Mouse (Mus musculus) cerebellum, postnatal 25 days (tissue): ENCODE results near the gene Kng1.
A peak's percentile ranks its signal among the peaks of the same experiment; 100 is the strongest.
"Not testable (repeated sequence)": the region's sequence is repeated elsewhere in the genome, so short reads cannot be mapped to it uniquely, and the experiment has no call there.

Experiments used
- DNase-seq, 2 experiments: peaks; one replicate each; pipeline ENCODE4 v3.0.0; 2021; ENCODE audit warnings: mixed read lengths in 2 of 2

Gene Kng1

DNA sequence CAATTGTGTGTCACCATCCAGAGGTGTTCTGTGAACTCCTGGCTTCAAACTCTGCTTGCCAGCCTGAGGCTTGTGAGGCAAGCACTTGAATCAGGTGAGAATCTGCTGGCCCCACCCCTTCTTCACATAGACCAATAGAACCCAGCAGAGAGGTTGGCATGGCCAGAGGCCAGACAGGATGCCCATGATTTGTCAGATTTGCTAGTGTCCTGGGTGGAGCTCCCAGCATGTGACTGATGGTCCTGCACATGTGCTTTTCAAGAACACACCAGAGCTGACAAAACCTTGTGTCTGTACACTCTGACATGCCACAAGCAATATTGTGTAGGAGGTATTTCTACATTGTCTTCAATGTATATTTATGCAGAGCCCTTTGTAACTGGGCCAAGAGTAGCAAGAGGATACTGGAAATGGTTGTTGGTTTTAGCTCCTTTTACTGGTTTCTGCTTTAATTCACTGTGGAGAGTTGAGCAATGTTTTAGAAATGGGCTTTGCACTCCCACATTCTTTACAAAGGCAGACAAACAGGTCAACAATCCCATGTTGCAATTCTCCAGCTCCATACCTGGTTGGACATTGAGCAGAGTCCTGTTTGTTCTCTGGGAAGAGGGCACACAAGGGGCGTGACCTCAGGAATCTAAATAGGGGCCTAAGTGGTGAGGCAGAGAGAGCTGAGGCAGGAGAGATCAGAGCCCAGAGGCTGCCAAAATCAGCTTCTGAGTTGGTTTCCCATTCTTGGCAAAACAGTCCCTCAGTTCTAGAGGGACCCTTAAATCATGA is at the start of gene Kng1:
TSS of gene Kng1 (plus strand) at position 198 of the 780 bp plus-strand sequence.
- DNase-seq, result not testable (repeated sequence)

DNA sequence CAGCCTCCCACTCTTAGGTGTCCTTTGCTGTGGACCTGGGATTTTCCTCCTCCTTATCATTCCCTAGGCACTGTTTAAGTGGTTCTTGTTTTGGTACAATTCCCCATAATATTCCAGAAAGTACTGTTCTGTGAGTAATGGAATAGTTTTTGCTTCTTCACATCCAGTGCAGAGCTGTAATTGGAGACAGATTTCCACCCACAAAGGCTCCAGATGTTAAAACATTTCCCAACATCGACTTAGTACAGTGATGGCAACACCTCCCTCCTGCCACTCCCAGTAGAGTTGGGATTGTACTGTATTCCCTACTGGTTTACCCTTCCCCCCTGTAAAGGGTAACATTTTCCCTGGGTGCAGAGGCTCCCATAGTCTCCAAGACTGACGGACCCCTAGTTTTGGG is 43.9 kb upstream of the Kng1 start:
- not testable (repeated sequence) for DNase-seq

DNA sequence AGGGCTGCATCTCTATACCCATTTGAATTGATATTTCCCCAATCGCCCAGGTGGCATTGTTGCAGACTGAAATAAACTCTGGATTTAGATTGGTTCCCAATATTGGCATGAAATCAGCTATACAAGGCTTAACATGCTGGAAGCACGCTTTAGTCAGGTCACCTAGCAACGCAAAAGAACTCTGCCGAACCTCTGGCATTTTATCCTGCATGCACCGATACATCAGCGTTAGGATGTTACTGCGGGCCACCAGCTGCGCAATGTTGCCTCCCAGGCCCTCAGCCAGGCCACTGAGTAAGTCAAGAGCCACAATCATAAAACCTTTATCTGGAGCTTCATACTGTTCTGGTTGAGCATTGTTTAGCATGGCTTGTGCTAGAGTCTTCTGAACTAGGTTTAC is 43.0 kb upstream of the Kng1 start:
- not testable (repeated sequence) for DNase-seq

GRCm38 (mm10) chr16:23020571-23020970 is 37.1 kb upstream of the Kng1 start:
- not testable (repeated sequence) for DNase-seq

GRCm38 (mm10) chr16:23025111-23025510 is 32.6 kb upstream of the Kng1 start:
- DNase-seq, result no peak

DNA sequence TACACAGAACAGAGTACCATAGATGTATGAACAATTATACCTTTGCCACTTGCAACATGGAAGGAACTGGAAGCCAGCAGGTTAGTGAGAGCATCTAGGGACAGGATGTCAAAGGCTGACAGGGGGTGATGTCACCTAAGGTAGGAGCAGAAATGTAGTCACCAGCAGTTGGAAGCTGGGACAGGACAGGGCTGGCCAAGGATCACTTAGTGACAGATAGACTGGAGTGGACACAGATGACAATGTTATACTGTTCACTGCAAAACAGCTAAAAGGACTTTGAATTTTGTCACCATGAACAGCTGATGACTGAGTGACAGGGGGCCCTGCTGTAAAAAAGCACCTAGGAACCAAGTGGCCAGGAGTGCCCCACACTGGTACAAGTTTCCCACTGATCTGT is 31.1 kb upstream of the Kng1 start:
- no peak for DNase-seq

GRCm38 (mm10) chr16:23027341-23027740 is 30.3 kb upstream of the Kng1 start:
- not testable (repeated sequence) for DNase-seq

GRCm38 (mm10) chr16:23028966-23029600 is 28.6 kb upstream of the Kng1 start, which contains the start of gene Kng2:
Kng2 (minus strand) TSS chr16:23029482.
- not testable (repeated sequence) for DNase-seq

DNA sequence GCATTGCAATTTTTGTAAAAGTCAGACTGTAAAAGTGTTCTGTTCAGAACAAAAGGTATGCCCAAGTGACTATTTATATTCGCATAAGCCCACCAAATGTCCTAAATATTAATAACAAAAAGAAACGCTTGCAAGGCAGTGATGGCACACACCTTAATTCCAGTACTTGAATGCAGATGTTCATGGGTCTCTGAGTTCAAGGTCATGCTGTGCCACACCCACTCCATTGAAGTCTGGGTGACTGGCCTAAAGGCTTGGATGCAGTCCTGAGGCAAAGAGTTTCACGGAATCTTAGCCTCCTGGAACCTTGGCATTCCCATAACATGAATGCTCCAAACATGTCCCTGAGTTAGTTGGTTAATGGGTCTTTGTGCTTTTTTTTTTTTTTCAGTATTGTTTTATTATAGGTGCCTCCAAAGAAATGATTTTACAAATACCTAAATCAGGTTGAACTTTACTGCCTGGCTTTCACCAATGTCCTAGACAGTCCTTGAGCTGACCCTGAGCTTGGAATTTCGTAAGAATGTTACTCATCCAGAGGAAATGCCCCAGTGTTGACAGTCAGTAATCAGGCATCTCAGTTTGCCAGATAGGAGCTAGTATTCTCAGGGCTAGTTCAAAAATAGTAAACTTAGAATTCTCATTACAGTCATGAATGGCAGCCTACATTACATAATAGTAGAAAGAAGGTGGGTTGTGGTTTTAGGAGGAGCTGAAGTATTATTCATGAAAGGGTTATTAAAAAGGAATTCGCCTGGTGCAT is 26.8 kb upstream of the Kng1 start:
- no peak for DNase-seq

DNA sequence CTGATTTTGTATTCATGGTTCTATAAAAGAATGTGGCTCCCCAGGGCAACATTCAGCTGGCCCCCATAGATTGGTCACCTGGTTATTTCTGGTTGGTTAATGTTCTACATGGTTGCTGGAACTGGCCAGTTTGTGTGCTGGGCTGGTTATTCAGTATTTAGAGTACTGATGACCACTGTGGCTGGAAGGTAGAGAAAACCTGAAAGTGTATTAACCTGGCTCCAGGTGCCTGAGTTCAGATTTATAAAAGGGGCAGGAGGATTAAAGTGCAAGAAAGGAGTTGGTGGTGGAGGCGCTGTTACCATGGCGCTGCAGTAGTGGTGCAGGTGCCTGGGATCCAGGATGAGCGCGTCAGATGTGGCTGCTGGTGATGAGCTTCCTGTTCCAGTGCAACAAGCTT is 24.0 kb upstream of the Kng1 start:
- no peak for DNase-seq

- DNase-seq, result no peak
Measured at GRCm38 (mm10) chr16:23037744-23038143, 19.9 kb upstream of the Kng1 start.

DNA sequence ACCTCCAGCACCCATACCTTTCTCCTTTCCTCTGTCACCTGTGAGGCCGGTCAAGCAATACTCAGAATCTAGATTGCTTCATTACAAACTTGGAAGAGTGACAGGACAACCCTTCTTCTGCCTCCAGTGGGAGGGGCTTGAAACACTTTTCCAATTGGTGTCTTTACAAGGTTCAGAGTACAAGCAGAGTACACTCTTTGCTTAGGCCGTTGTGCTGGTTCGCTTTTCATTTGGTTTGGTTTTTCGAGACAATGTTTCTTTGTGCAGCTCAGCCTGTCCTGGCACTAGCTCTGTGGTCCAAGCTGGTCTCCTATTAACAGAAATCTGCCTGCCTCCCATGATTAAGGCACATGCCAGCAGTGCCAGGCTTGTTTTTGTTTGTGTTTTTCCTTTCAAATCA is 18.4 kb upstream of the Kng1 start:
- DNase-seq, result no peak

DNA sequence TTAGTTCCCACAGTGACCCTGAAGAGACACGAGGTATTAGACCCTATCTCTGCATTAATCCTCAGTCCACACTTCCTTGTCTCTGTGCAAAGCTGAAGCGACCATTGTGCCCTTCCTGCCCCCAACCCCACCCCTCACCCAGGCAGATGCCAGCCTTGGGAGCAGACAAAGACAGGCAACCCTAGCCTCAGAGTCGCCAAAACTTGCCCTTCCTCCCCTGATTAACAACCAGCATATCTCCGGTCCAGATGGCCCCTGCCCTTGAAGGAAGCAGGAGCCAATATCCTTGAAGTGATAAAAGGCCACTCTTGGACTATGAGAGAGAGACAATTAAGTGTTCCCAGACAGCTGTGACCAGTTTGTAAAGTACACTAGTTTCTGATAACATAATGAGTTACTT is 16.8 kb upstream of the Kng1 start:
- no peak for DNase-seq

DNA sequence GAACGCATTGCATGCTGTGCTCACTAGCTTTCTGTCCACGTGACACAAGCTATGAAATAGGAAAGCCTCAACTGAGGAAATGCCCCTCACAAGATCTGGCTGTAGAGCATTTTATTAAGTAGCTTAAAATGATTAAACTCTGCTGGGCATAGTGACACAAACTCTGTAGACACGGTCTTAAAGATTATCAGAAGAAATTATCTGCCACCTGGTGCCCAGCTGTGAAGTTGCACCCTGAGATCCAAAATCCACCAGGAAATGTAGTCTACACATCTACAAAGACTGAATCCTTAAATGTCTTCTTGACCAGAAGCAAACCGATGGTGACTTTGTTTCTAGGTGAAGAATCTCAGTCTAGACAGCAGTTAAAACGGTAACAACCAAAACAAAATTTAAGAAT is 11.3 kb upstream of the Kng1 start:
- peak in 1 of 2 experiments; percentile 5 for DNase-seq

- DNase-seq, result not testable (repeated sequence)
Measured at GRCm38 (mm10) chr16:23059630-23060029, 2.0 kb downstream of the Kng1 start.

DNA sequence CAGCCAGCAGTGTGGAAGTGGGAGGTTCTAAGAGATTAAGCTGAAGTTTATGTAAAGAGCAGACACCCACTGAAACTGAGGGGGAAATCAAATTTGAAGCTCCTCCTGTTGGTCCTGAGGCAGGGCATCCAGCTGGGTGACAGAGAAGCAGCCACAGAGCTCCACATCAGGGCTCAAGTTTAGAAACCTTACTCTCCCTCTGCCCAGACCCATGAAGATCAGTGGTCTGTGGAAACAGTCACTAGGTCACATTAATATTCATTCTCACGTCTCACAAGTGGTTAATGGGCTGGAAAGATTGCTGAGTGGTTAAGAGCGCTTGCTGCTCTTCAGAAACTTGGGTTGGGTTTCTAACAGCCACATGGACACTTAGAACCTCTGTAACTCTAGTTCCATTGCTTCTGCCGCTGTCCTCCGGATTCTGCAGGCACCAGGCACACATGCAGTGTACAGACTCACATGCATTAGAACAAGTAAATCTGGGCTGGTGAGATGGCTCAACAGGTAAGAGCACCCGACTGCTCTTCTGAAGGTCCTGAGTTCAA is 3.2 kb downstream of the Kng1 start:
- DNase-seq, result not testable (repeated sequence)

DNA sequence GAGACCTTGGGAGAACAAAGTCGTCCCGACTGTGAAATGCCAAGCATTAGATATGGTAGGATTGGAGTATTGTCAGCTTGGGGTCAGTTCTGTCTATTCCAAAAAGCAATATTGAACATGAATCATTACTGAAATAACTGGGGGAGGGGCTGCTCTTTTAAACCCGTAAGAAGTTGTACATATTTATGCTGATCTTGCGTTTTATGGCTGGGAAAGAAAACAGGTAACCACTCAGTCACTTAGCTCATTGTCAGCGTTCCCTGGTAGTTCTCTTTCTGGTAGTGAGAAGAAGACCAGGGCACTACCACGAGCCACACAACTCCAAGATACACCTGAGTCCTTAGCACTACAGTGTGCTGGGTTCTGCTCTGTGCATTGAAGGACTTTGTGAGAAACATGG is 19.9 kb downstream of the Kng1 start:
- not testable (repeated sequence) for DNase-seq

DNA sequence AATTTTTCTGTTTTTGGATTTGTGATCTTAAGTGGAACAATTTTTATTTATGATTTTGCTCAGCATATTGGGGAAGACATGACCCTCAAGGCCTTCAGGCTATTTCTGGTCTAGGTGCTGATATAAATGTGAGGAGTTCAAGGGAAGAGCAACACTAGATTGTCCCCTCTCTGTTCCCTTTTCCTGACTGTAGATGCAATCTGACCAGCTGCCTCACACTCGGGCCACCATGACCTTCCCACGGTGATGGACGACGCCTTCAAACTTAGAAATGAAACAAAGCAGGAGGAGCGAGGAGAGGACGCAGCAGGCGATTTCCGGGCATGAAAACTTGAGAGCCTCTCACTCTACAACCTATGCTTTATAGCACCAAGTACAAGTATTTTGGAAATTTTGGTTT is 29.5 kb downstream of the Kng1 start:
- DNase-seq, result not testable (repeated sequence)

- DNase-seq, result not testable (repeated sequence)
Measured at GRCm38 (mm10) chr16:23087712-23088111, 30.0 kb downstream of the Kng1 start.

- not testable (repeated sequence) for DNase-seq
Measured at GRCm38 (mm10) chr16:23088491-23088890, 30.8 kb downstream of the Kng1 start.

DNA sequence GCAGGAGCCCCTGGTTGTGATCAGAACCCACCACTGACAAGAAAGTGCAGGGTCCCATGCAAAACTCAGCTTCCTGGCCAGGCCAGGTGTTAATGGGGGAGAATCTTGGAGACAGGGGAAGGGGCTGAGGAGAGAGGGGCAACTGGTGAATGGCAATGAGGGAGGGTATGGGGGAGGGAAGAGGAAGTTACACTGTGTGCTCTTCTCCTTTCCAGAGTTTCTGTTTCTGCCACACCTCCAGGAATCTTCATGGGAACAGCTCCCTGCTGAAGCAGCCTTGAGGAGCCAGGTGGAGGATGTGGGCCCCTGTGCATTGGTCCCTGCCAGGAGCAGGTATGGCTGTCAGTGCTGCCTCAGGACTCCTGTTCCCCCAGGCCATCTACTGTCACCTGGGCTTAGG is 33.7 kb downstream of the Kng1 start:
- not testable (repeated sequence) for DNase-seq

DNA sequence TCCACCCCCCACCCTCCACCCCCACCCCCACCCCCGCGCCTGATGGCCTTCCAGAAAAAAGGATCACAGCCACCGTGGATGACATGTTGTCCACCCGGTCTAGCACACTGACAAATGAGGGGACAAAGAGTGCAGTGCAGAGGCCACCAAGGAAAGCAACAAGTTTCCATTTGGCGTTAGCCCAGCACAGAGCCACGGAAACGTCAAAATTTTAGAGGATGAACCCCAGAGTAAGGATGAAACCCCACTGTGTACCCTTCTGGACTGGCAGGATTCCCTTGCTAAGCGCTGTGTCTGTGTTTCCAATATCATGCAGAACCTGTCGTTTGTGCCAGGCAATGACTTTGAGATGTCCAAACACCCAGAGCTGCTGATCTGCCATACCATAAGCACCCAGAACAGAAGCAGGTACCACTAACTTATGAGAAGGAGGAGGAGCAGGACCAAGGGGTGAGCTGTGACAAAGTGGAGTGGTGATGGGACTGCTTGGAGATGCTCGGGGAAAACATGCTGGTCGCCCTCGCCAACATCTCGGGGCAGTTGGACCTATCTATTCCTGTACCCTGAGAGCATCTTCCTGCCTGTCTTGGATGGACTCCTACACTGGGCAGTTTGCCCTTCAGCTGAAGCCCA is 35.8 kb downstream of the Kng1 start:
- peak; percentile 26 to 49 for DNase-seq

DNA sequence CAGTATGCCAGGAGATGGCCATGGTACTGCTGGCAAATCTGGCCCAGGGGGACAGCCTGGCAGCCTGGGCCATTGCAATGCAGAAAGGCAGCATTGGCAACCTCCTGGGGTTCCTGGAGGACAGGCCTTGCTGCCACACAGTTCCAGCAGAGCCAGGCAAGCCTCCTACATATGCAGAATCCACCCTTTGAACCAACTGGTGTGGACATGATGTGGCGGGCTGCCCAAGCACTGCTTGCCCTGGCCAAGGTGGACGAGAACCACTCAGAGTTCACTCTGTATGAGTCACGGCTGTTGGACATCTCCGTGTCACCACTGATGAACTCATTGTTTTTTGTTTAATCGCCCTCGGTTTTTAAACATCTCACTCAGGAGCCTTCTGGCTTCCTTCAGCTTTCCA is 36.5 kb downstream of the Kng1 start:
- DNase-seq, result peak in 1 of 2 experiments; percentile 43
